27 mouse cellular contexts compared by ENCODE assay signal in the genomic region with DNA sequence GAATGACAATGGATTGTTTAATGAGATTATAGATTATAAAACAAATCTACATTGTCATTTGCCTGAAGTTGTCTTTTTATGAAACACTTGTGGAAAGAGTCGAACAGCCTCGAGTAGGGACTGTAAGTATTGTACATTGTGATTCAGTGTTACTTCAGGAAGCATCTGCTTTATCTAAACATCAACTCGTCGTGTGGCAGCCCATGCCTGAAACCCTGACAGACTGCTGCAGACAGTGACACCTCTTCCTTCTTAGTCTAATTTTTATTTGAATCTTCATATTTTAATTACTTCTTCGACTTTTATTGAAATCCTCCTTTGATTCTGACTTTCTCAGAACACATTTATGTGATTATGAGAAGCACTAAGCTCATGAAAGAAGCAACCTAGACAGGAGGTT.
"Had no signal": no experiment of that assay in that cellular context is flagged by ENCODE, and none has a peak within 500 bp of the region (broad histone marks: within the 10 kb centered on the region; RNA-seq: fewer than 3 reads in every experiment).

No protein-coding gene starts in this region.

- H3K27ac ChIP-seq: gastrocnemius, adult 2 months; heart, embryonic 13.5 days; heart, embryonic 15.5 days; hindbrain, embryonic 15.5 days; hindbrain, postnatal 0 days; kidney, embryonic 15.5 days; kidney, postnatal 0 days; limb, embryonic 10.5 days; limb, embryonic 12.5 days had no signal

- H3K4me2 ChIP-seq: heart, embryonic 11.5 days; heart, embryonic 13.5 days; heart, embryonic 15.5 days; hindbrain, embryonic 13.5 days; hindbrain, embryonic 15.5 days; kidney, embryonic 15.5 days; limb, embryonic 12.5 days; liver, embryonic 11.5 days; liver, embryonic 15.5 days had no signal

- ATAC-seq: hindbrain, postnatal 0 days; intestine, embryonic 16.5 days had no signal

- H3K9me3 ChIP-seq: heart, embryonic 13.5 days; heart, embryonic 15.5 days; hindbrain, embryonic 13.5 days; hindbrain, embryonic 15.5 days; kidney, embryonic 15.5 days; limb, embryonic 10.5 days; limb, embryonic 12.5 days; liver, embryonic 15.5 days had no signal

- H3K36me3 ChIP-seq: hindbrain, embryonic 15.5 days had no signal

- H3K9ac ChIP-seq: heart, embryonic 13.5 days; heart, embryonic 15.5 days; hindbrain, embryonic 13.5 days; hindbrain, embryonic 15.5 days; kidney, embryonic 15.5 days; limb, embryonic 12.5 days; liver, embryonic 15.5 days had no signal

- H3K4me3 ChIP-seq: gastrocnemius, adult 2 months; heart, embryonic 13.5 days; heart, embryonic 15.5 days; hindbrain, embryonic 13.5 days; hindbrain, embryonic 15.5 days; kidney, embryonic 15.5 days; limb, embryonic 10.5 days; limb, embryonic 12.5 days; liver, embryonic 15.5 days had no signal

- DNase-seq: gastrocnemius, adult 2 months; gastrocnemius, postnatal 10 days; gastrocnemius, postnatal 25 days; heart, adult 18-20 months; heart, postnatal 14 days; heart, postnatal 36 days; kidney, adult 11 months; kidney, adult 2 months; kidney, adult 9 months; kidney, postnatal 14 days; kidney, postnatal 36 days; layer of hippocampus, adult 9-11 months; layer of hippocampus, postnatal 36 days; liver had no signal

- H3K27me3 ChIP-seq: heart, embryonic 13.5 days; heart, embryonic 15.5 days; hindbrain, embryonic 13.5 days; hindbrain, embryonic 15.5 days; kidney, embryonic 15.5 days; limb, embryonic 12.5 days; liver, embryonic 15.5 days had no signal
